Mouse (Mus musculus) MEL (cell line): Measurements from ENCODE around the gene Slc25a4. TPM values are rescaled to one million over a fixed set of nuclear protein-coding genes. Genes with fewer than 3 reads are reported as not detected.

Source experiments
- DNase-seq: peaks from one replicate; pipeline ENCODE4 v3.0.0; 2011; ENCODE audit warnings: low read depth, low spot score
- H3K27ac ChIP-seq: 2 replicates; pipeline ENCODE4 v1.5.1; 2012; ENCODE audit warnings: low read depth, mild to moderate bottlenecking, control low read depth, low read length, moderate library complexity; ENCODE audit not compliant: control insufficient read depth
- H3K27me3 ChIP-seq, 2 experiments: fragments of 150-350 bp in 1 of 2; sonication (generic) in 1 of 2; 2 replicates each; pipeline ENCODE4 v1.6.1; 2012; ENCODE audit warnings: low read length in 2 of 2, mild to moderate bottlenecking in 2 of 2, improper control_type of control experiment in 1 of 2, moderate library complexity in 1 of 2; ENCODE audit not compliant: insufficient read depth in 2 of 2, control insufficient read depth in 1 of 2
- H3K36me3 ChIP-seq, 2 experiments: 2 replicates each; pipeline ENCODE4 v1.6.1; 2012 to 2014; ENCODE audit warnings: low read length in 2 of 2, improper control_type of control experiment in 1 of 2, inconsistent platforms in 1 of 2, mild to moderate bottlenecking in 1 of 2; ENCODE audit not compliant: insufficient read depth in 2 of 2, control insufficient read depth in 1 of 2
- H3K4me1 ChIP-seq, 2 experiments: fragments of 150-350 bp in 1 of 2; sonication (generic) in 1 of 2; 2 replicates each; pipeline ENCODE4 v1.6.1; 2012; ENCODE audit warnings: low read length in 2 of 2, improper control_type of control experiment in 1 of 2, mild to moderate bottlenecking in 1 of 2; ENCODE audit not compliant: insufficient read depth in 2 of 2, control insufficient read depth in 1 of 2
- H3K4me3 ChIP-seq, 2 experiments: fragments of 150-350 bp in 1 of 2; sonication (generic) in 1 of 2; 2 replicates each; pipeline ENCODE4 v1.5.1; 2012; ENCODE audit warnings: low read depth in 2 of 2, low read length in 2 of 2, mild to moderate bottlenecking in 2 of 2, moderate library complexity in 2 of 2, control low read depth in 1 of 2, improper control_type of control experiment in 1 of 2; ENCODE audit not compliant: control insufficient read depth in 1 of 2, insufficient read depth in 1 of 2
- H3K79me2 ChIP-seq: 2 replicates; pipeline ENCODE4 v1.6.1; 2012; ENCODE audit warnings: mild to moderate bottlenecking, low read length, moderate library complexity; ENCODE audit not compliant: control insufficient read depth, poor library complexity, insufficient read depth
- H3K9ac ChIP-seq: 2 replicates; pipeline ENCODE4 v1.6.1; 2012; ENCODE audit warnings: low read depth, mild to moderate bottlenecking, control low read depth, low read length, moderate library complexity; ENCODE audit not compliant: control insufficient read depth, poor library complexity, severe bottlenecking
- H3K9me3 ChIP-seq: fragments of 150-350 bp; sonication (generic); replicated peaks from 2 replicates; pipeline ENCODE4 v1.6.1; 2012; ENCODE audit warnings: mild to moderate bottlenecking, low read length, improper control_type of control experiment, moderate library complexity; ENCODE audit not compliant: insufficient read depth
- BHLHE40 ChIP-seq: IDR thresholded peaks from 2 replicates; pipeline ENCODE4 v1.6.1; 2012; ENCODE audit warnings: low read depth, mild to moderate bottlenecking, inconsistent platforms, low read length, improper control_type of control experiment, borderline replicate concordance
- CHD1 ChIP-seq: IDR thresholded peaks from 2 replicates; pipeline ENCODE4 v1.6.1; 2012; ENCODE audit warnings: low read depth, mild to moderate bottlenecking, inconsistent platforms, low read length, improper control_type of control experiment
- E2F4 ChIP-seq: IDR thresholded peaks from 2 replicates; pipeline ENCODE4 v1.6.1; 2011; ENCODE audit warnings: low read depth, low read length, improper control_type of control experiment, borderline replicate concordance
- ELF1 ChIP-seq: IDR thresholded peaks from 2 replicates; pipeline ENCODE4 v1.6.1; 2014; ENCODE audit warnings: low read depth, mild to moderate bottlenecking, inconsistent platforms, low read length, improper control_type of control experiment, moderate library complexity
- ETS1 ChIP-seq: IDR thresholded peaks from 2 replicates; pipeline ENCODE4 v1.6.1; 2012; ENCODE audit warnings: low read depth, mild to moderate bottlenecking, inconsistent platforms, low read length, improper control_type of control experiment, moderate library complexity
- HCFC1 ChIP-seq: IDR thresholded peaks from 2 replicates; pipeline ENCODE4 v1.6.1; 2012; ENCODE audit warnings: low read depth, mild to moderate bottlenecking, inconsistent platforms, low read length, improper control_type of control experiment, moderate library complexity
- KAT2A ChIP-seq: conservative IDR thresholded peaks from 2 replicates; pipeline ENCODE4 v1.6.1; 2012; ENCODE audit warnings: low read depth, low read length, improper control_type of control experiment, inconsistent platforms
- MAFK ChIP-seq: IDR thresholded peaks from 2 replicates; pipeline ENCODE4 v1.6.1; 2011; ENCODE audit warnings: low read depth, mild to moderate bottlenecking, low read length, improper control_type of control experiment, borderline replicate concordance
- MAZ ChIP-seq: IDR thresholded peaks from 2 replicates; pipeline ENCODE4 v1.6.1; 2012; ENCODE audit warnings: low read depth, mild to moderate bottlenecking, inconsistent platforms, low read length, improper control_type of control experiment
- MEF2A ChIP-seq: IDR thresholded peaks from 2 replicates; pipeline ENCODE4 v1.6.1; 2014; ENCODE audit warnings: low read depth, mild to moderate bottlenecking, inconsistent platforms, low read length, improper control_type of control experiment; ENCODE audit not compliant: poor library complexity, insufficient replicate concordance, severe bottlenecking; ENCODE audit errors: extremely low read depth
- MYC ChIP-seq: IDR thresholded peaks from 2 replicates; pipeline ENCODE4 v1.6.1; 2011; ENCODE audit warnings: low read depth, mild to moderate bottlenecking, low read length, improper control_type of control experiment, moderate library complexity
- POLR2AphosphoS5 ChIP-seq: IDR thresholded peaks from 2 replicates; pipeline ENCODE4 v1.6.1; 2012; ENCODE audit warnings: low read depth, borderline replicate concordance, mild to moderate bottlenecking, inconsistent platforms, low read length, moderate library complexity, mixed read lengths
- RAD21 ChIP-seq: IDR thresholded peaks from 2 replicates; pipeline ENCODE4 v1.6.1; 2011; ENCODE audit warnings: mild to moderate bottlenecking, low read depth, low read length, improper control_type of control experiment
- SIN3A ChIP-seq: IDR thresholded peaks from 2 replicates; pipeline ENCODE4 v1.6.1; 2012; ENCODE audit warnings: low read length, improper control_type of control experiment, inconsistent platforms
- SMC3 ChIP-seq: IDR thresholded peaks from 2 replicates; pipeline ENCODE4 v1.6.1; 2011; ENCODE audit warnings: low read depth, low read length, improper control_type of control experiment
- TBP ChIP-seq: IDR thresholded peaks from 2 replicates; pipeline ENCODE4 v1.8.0; 2011; ENCODE audit warnings: low read depth, low read length, improper control_type of control experiment
- TCF12 ChIP-seq: IDR thresholded peaks from 2 replicates; pipeline ENCODE4 v1.6.1; 2014; ENCODE audit warnings: low read depth, mild to moderate bottlenecking, inconsistent platforms, low read length, improper control_type of control experiment, moderate library complexity
- ZNF384 ChIP-seq: IDR thresholded peaks from 2 replicates; pipeline ENCODE4 v1.6.1; 2012; ENCODE audit warnings: low read depth, mild to moderate bottlenecking, inconsistent platforms, low read length, improper control_type of control experiment
- polyA plus RNA-seq, 2 experiments: library from polyadenylated mRNA; stranded (reverse) in 1 of 2; unstranded in 1 of 2; fragments of >175 nt in 1 of 2; fragments of >200 nt in 1 of 2; gene quantifications; 2 replicates each; pipeline versions ENCODE4 v1.2.1 to v1.2.4; 2012; ENCODE audit warnings: low replicate concordance in 2 of 2, low read depth in 1 of 2; ENCODE audit not compliant: insufficient read length in 2 of 2, insufficient read depth in 1 of 2, missing spikeins in 1 of 2
- total RNA-seq: library from RNA; depleted of rRNA; stranded (reverse); fragments of 300-350 nt; gene quantifications from 2 replicates; pipeline ENCODE4 v1.2.3, GENCODE M21; 2012

Gene Slc25a4
- total and polyA plus RNA-seq, 3 experiments, result 188 to 471 (median 311) TPM

GRCm38 (mm10) chr8:46226622-46227021 is 15.5 kb upstream of the Slc25a4 start:
- H3K9ac ChIP-seq, result no peak overlapping the region
- H3K36me3 ChIP-seq, result no peaks in the 10 kb centered on the region
- H3K4me3 ChIP-seq, result no peak overlapping the region
- H3K27me3 ChIP-seq, result no peaks in the 10 kb centered on the region
- TF ChIP-seq BHLHE40 (no peak), MEF2A (no peak)
- TF ChIP-seq, all 39 proteins: peak for 0
- DNase-seq, result no peak
- Histone ChIP-seq H3K9me3 (no peaks in the 10 kb centered on the region), H3K4me1 (no peaks in the 10 kb centered on the region), H3K27ac (no peak overlapping the region), H3K79me2 (no peaks in the 10 kb centered on the region)

DNA sequence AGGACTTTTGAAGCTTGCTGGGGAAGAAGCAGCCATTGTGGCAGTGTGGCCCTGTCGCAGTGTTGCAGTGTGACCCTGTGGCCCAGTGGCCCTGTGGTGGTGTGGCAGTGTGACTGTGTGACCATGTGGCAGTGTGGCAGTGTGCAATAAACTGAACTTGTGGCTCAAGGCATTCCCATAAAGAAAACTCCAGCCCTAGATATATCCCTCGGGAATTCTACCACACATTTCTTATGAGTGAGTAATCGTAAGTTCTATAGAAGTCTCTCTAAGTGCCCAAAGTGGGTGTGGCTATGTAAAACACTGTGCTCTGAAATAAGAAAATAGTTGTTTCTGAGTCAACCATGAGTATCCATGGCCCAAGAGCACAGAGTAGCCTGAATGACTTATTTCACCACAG is 14.4 kb upstream of the Slc25a4 start:
- no peaks in the 10 kb centered on the region for H3K36me3 ChIP-seq
- H3K9ac ChIP-seq, result no peak overlapping the region
- no peak overlapping the region for H3K4me3 ChIP-seq
- no peaks in the 10 kb centered on the region for H3K79me2 ChIP-seq
- no peak for TF ChIP-seq MAZ
- no peak for TF ChIP-seq MYC
- TF ChIP-seq ETS1, result no peak
- no peak for TF ChIP-seq KAT2A
- no peak for TF ChIP-seq MEF2A
- no peak for TF ChIP-seq SIN3A
- no peak for TF ChIP-seq RAD21
- TF ChIP-seq POLR2AphosphoS5, result no peak
- no peak for TF ChIP-seq SMC3
- TF ChIP-seq E2F4, result no peak
- no peak for TF ChIP-seq MAFK
- TF ChIP-seq, all 39 proteins: peak for 0
- no peaks in the 10 kb centered on the region for H3K4me1 ChIP-seq
- no peak for DNase-seq
- no peaks in the 10 kb centered on the region; a peak in 1 of 4 replicates for H3K27me3 ChIP-seq
- no peak overlapping the region for H3K27ac ChIP-seq
- no peaks in the 10 kb centered on the region for H3K9me3 ChIP-seq

DNA sequence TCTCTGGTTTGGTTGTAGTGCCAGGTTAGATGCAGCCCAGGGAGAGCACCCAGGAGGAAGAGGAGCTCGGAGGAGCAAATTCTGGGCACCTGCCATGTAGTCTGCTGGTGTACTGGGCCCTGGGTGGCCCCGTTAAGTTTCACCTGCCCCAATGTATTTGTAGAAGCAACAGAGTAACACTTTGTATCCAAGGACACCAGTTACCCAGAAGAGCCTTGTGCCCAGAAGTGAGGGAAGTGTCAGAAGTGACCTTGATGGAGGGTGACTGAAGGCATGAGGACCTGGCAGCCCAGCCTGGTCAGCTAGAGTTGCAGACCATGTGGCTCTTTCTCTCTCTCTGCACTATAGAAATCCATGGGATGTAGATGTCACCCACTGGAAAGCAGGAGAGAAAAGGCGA is 9.5 kb upstream of the Slc25a4 start:
- Histone ChIP-seq H3K27ac (no peak overlapping the region), H3K79me2 (no peaks in the 10 kb centered on the region; the same call in 1 of the 2 replicates), H3K4me3 (no peak overlapping the region), H3K4me1 (peaks cover 2 to 3% of the 10 kb centered on the region in 2 experiments; a peak in 2 of 4 replicates), H3K36me3 (peaks cover 0 to 4% of the 10 kb centered on the region in 2 experiments; a peak in 2 of 4 replicates)
- no peak for TF ChIP-seq SIN3A
- no peak for TF ChIP-seq ZNF384
- TF ChIP-seq TBP, result no peak
- no peak for TF ChIP-seq ETS1
- no peak for TF ChIP-seq HCFC1
- no peak for TF ChIP-seq TCF12
- no peak for TF ChIP-seq E2F4
- no peak for TF ChIP-seq CHD1
- no peak for TF ChIP-seq ELF1
- no peak for TF ChIP-seq MAZ
- TF ChIP-seq, all 39 proteins: peak for 0
- Histone ChIP-seq H3K9ac (no peak overlapping the region), H3K9me3 (no peaks in the 10 kb centered on the region), H3K27me3 (no peaks in the 10 kb centered on the region; a peak in 2 of 4 replicates)
- no peak for DNase-seq
